ENCODE assay signal across 5 mouse cellular contexts in the genomic region with DNA sequence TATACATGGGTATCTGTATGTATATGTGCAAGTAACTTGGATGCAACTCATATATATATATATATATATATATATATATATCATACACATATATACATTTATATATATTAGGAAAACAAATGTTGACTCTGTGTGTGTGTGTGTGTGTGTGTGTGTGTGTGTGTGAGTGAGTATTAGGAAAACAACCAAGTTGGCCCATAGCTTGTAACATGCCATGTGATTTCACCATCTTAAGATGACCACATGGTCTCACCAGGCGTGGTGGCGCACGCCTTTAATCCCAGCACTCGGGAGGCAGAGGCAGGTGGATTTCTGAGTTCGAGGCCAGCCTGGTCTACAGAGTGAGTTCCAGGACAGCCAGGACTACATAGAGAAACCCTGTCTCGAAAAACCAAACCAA. TPM values are rescaled to one million over a fixed set of nuclear protein-coding genes. Genes with fewer than 3 reads are reported as not detected.
"Had no signal": no experiment of that assay in that cellular context is flagged by ENCODE, and none has a peak within 500 bp of the region (broad histone marks: within the 10 kb centered on the region; RNA-seq: fewer than 3 reads in every experiment).

No protein-coding gene starts in this region.

RNA-seq across cellular contexts. Expression of gene Fut2, which starts 4.5 kb away (rescaled TPM):
- total RNA-seq: left cerebral cortex, postnatal 4 days; megakaryocyte-erythroid progenitor cell, adult 5-6 weeks; midbrain, postnatal 0 days; monocyte, adult 5-6 weeks had no signal

RNA-seq across cellular contexts. Expression of gene Mamstr, which starts 21.9 kb away (rescaled TPM):
- total RNA-seq: megakaryocyte-erythroid progenitor cell, adult 5-6 weeks had no signal

RNA-seq across cellular contexts. Expression of gene Ntn5, which starts 22.1 kb away (rescaled TPM):
- total RNA-seq: liver, adult 2 months; megakaryocyte-erythroid progenitor cell, adult 5-6 weeks; monocyte, adult 5-6 weeks had no signal

RNA-seq across cellular contexts. Expression of gene Sec1, which starts 32.5 kb away (rescaled TPM):
- total RNA-seq: liver, adult 2 months; megakaryocyte-erythroid progenitor cell, adult 5-6 weeks; monocyte, adult 5-6 weeks had no signal

RNA-seq across cellular contexts. Expression of gene Rasip1, which starts 34.4 kb away (rescaled TPM):
- total RNA-seq: megakaryocyte-erythroid progenitor cell, adult 5-6 weeks had no signal
